Mouse (Mus musculus): ENCODE results near the gene Apobec3. TPM values are rescaled to one million over a fixed set of nuclear protein-coding genes. Genes with fewer than 3 reads are reported as not detected.
A peak's percentile ranks its signal among the peaks of the same experiment; 100 is the strongest.

Apobec3 gene
- polyA plus RNA-seq, 1 experiment, result 10.8 TPM

DNA sequence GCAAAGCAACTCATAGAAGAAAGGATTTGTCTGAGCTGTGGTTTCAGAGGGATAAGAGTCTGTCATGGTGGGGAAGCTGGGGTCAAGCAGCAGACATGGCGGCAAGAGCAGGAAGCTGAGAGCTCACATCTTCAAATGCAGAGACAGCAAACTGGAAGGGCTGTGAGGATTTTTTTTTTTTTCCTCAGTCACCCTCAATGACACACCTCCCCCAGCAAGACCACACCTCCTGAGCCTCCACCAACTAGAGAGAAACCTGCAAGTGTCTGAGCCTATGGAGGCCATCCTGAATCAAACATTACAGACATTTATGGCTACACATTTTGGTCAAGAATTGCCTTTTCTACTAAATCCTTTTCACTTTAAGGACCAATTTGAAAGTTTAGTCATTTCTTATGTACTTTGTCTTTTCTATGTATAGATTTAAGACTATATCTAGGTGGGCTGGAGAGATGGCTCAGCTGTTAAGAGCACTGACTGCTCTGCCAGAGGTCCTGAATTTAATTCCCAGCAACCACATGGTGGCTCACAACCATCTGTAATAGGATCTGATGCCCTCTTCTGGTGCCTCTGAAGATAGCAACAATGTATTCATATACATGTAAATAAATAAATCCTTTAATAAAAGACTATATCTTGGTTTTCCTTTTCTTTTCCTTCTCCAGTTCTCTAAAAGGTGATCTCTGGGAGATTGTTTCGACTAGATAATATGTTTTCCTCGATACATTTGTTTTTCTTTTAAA is 24.0 kb upstream of the Apobec3 start:
- TF ChIP-seq CTCF (IDR thresholded peaks at IDR 0.05; ENCODE audit: control insufficient read depth, insufficient read depth, insufficient replicate concordance, low read depth, low read length), result no peak
- TF ChIP-seq POLR2A (IDR thresholded peaks at IDR 0.05; ENCODE audit: control insufficient read depth, low read depth, low read length), result no peak
- no peaks in the 10 kb centered on the region for H3K27me3 ChIP-seq (ENCODE audit: control insufficient read depth, insufficient read depth, low read length)
- H3K4me1 ChIP-seq (ENCODE audit: control insufficient read depth, insufficient read depth, low read length), result no peaks in the 10 kb centered on the region
- no peaks in the 10 kb centered on the region for H3K36me3 ChIP-seq (ENCODE audit: control insufficient read depth, insufficient read depth, low read length)
- H3K27ac ChIP-seq (ENCODE audit: control insufficient read depth, insufficient read depth, low read depth, low read length), result no peak overlapping the region
- H3K4me3 ChIP-seq (ENCODE audit: control insufficient read depth, low read depth, low read length), result no peak overlapping the region

DNA sequence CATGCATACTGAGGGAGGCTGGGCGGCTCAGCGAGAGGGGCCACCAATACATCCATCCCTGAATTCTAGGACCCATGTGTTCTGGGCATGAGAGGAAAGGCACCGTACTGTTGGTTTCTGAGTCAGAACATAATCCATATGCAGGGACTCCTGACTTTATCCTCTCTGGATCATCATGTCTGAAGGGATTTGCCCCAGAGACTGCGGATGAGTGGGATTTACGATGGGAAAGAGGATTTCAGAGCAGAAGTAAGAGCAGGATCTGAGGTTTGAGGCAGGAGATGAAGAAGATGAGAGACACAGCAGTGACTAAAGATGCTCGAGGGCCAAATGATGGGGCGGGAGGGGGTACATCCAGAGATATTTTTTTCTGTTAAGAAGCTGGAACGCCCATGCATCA is 17.9 kb upstream of the Apobec3 start:
- Histone ChIP-seq H3K36me3 (ENCODE audit: control insufficient read depth, insufficient read depth, low read length) (no peaks in the 10 kb centered on the region), H3K4me3 (ENCODE audit: control insufficient read depth, low read depth, low read length) (no peak overlapping the region), H3K27ac (ENCODE audit: control insufficient read depth, insufficient read depth, low read depth, low read length) (no peak overlapping the region), H3K27me3 (ENCODE audit: control insufficient read depth, insufficient read depth, low read length) (no peaks in the 10 kb centered on the region), H3K4me1 (ENCODE audit: control insufficient read depth, insufficient read depth, low read length) (no peaks in the 10 kb centered on the region)
- TF ChIP-seq CTCF (IDR thresholded peaks at IDR 0.05; ENCODE audit: control insufficient read depth, insufficient read depth, insufficient replicate concordance, low read depth, low read length), result no peak
- no peak for TF ChIP-seq POLR2A (IDR thresholded peaks at IDR 0.05; ENCODE audit: control insufficient read depth, low read depth, low read length)

DNA sequence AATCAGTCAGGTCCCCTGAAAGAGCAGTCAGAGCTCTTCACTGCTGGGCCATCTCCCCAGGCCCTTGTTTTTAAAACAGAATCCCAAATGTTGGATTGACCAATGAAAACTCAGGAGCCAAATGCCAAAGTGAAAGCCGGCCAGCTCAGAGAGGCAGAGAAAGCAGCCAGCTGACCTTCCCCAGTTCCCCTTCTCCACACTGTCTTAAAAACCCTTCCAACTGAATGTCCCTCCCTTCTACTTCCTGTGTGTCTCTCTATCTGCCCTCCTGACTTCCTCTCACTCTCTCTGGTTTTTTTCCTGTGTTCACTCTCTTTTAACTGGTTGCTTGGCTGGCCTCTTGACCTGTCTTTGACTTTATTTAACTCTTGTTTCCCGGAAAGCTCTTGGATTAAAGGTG is 17.5 kb upstream of the Apobec3 start:
- TF ChIP-seq CTCF (IDR thresholded peaks at IDR 0.05; ENCODE audit: control insufficient read depth, insufficient read depth, insufficient replicate concordance, low read depth, low read length) (no peak), POLR2A (IDR thresholded peaks at IDR 0.05; ENCODE audit: control insufficient read depth, low read depth, low read length) (no peak)
- H3K27ac ChIP-seq (ENCODE audit: control insufficient read depth, insufficient read depth, low read depth, low read length), result no peak overlapping the region
- H3K4me3 ChIP-seq (ENCODE audit: control insufficient read depth, low read depth, low read length), result no peak overlapping the region
- no peaks in the 10 kb centered on the region for H3K27me3 ChIP-seq (ENCODE audit: control insufficient read depth, insufficient read depth, low read length)
- H3K4me1 ChIP-seq (ENCODE audit: control insufficient read depth, insufficient read depth, low read length), result peaks cover 2% of the 10 kb centered on the region
- no peaks in the 10 kb centered on the region for H3K36me3 ChIP-seq (ENCODE audit: control insufficient read depth, insufficient read depth, low read length)

DNA sequence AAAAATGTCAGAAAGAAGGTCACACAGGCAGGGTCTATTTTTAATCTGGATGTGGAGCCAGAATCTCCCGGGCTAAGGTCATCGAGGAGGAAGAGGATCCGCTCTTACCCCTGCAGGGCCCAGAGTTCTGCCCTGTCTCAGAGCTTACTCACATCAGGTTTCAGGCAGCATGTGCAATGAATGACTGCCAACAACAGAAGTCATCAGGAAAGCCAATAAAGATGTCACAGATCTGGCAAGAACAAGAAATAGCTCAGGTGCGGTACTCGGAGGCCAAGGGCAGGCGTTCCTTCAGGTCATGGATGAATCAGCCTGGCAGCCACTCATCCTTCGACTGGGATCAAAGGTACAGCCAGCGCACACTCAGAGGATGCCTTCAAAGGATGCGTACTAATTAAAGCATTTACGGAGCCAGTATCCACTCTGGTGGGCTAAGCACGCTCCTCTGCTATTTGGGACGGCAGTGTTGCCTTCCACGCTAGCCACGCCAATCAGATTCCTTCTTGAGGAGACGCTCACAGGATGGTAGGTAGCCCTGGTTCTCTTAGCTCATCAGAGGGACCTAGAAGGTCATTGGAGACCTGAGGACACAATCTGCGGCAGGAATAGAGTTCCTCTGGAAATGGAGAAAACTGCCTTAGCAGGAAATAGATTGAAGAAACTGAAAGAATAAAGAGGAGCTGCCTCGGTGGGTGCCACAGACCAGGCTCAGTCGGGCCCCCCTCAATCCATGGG is 16.0 kb upstream of the Apobec3 start:
- Histone ChIP-seq H3K27me3 (ENCODE audit: control insufficient read depth, insufficient read depth, low read length) (no peaks in the 10 kb centered on the region), H3K27ac (ENCODE audit: control insufficient read depth, insufficient read depth, low read depth, low read length) (no peak overlapping the region), H3K4me3 (ENCODE audit: control insufficient read depth, low read depth, low read length) (no peak overlapping the region), H3K36me3 (ENCODE audit: control insufficient read depth, insufficient read depth, low read length) (no peaks in the 10 kb centered on the region), H3K4me1 (ENCODE audit: control insufficient read depth, insufficient read depth, low read length) (peaks cover 6% of the 10 kb centered on the region)
- TF ChIP-seq POLR2A (IDR thresholded peaks at IDR 0.05; ENCODE audit: control insufficient read depth, low read depth, low read length) (no peak), CTCF (IDR thresholded peaks at IDR 0.05; ENCODE audit: control insufficient read depth, insufficient read depth, insufficient replicate concordance, low read depth, low read length) (no peak)

DNA sequence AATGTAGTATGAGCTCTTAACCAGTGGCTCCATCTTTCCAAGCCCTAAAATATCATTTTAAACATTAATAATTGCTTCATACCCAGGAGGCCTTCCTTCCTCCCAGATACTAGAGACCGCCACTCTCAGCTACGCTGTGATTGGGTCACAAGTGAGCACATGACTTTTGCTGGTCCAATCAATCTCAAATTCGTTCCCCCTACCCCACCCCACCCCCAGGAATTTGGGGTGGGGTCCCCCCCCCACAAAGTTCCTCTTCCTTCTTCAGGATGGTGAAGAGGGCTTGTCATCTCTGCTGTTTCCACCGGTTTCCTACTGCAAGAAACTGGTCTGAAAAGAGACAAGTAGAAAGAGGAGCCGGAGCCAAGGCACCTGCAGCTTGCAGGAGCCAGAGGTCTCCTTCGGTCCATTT is 12.7 kb upstream of the Apobec3 start:
- Histone ChIP-seq H3K4me3 (ENCODE audit: control insufficient read depth, low read depth, low read length) (no peak overlapping the region), H3K36me3 (ENCODE audit: control insufficient read depth, insufficient read depth, low read length) (no peaks in the 10 kb centered on the region), H3K27ac (ENCODE audit: control insufficient read depth, insufficient read depth, low read depth, low read length) (peak overlapping the region; percentile 83), H3K27me3 (ENCODE audit: control insufficient read depth, insufficient read depth, low read length) (no peaks in the 10 kb centered on the region), H3K4me1 (ENCODE audit: control insufficient read depth, insufficient read depth, low read length) (peaks cover 15% of the 10 kb centered on the region)
- no peak for TF ChIP-seq POLR2A (IDR thresholded peaks at IDR 0.05; ENCODE audit: control insufficient read depth, low read depth, low read length)
- TF ChIP-seq CTCF (IDR thresholded peaks at IDR 0.05; ENCODE audit: control insufficient read depth, insufficient read depth, insufficient replicate concordance, low read depth, low read length), result no peak

DNA sequence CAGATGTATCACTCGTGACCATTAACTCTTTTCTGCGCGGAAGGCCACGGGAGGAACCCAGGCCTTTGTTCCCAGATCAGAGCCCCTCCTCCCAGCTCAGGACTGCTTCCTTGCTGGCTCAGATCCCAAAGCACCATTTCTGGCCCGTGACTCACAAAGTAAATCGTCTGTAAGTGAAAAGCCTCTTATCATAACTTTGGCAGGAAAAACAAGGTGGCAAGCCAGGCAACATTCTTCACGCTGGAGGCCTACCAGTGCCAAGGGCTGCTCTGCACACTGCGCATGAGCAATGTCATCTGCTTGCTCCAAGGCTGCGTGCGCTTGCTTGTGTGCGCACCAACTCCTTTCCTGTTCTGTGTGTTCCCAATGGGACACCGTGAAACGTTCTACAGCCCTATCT is 12.1 kb upstream of the Apobec3 start:
- H3K4me1 ChIP-seq (ENCODE audit: control insufficient read depth, insufficient read depth, low read length), result peaks cover 15% of the 10 kb centered on the region
- H3K4me3 ChIP-seq (ENCODE audit: control insufficient read depth, low read depth, low read length), result no peak overlapping the region
- no peaks in the 10 kb centered on the region for H3K36me3 ChIP-seq (ENCODE audit: control insufficient read depth, insufficient read depth, low read length)
- peak overlapping the region; percentile 83 for H3K27ac ChIP-seq (ENCODE audit: control insufficient read depth, insufficient read depth, low read depth, low read length)
- H3K27me3 ChIP-seq (ENCODE audit: control insufficient read depth, insufficient read depth, low read length), result no peaks in the 10 kb centered on the region
- TF ChIP-seq CTCF (IDR thresholded peaks at IDR 0.05; ENCODE audit: control insufficient read depth, insufficient read depth, insufficient replicate concordance, low read depth, low read length), result no peak
- peak; percentile 50; the same call in 1 of the 2 replicates for TF ChIP-seq POLR2A (IDR thresholded peaks at IDR 0.05; ENCODE audit: control insufficient read depth, low read depth, low read length)

DNA sequence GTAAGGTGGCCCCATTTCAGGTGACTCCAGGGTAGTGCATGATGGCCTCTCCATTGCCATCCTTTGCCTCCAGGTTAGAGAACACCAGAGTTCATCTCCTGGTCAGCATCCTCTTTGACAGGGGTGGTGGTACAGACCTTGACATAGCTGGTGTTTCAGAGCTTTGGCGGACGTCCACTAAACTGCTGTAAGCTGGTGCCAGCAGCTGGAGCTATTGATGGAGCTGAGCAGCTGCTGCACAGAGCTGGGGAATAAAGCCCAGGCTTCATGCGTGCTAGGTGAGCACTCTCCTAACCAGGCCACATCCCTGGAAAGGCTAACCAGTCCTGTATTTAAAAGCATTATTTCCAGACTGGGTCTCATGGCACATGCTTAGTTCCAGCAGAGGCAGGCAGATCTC is 11.0 kb upstream of the Apobec3 start:
- TF ChIP-seq CTCF (IDR thresholded peaks at IDR 0.05; ENCODE audit: control insufficient read depth, insufficient read depth, insufficient replicate concordance, low read depth, low read length) (no peak), POLR2A (IDR thresholded peaks at IDR 0.05; ENCODE audit: control insufficient read depth, low read depth, low read length) (no peak)
- Histone ChIP-seq H3K4me1 (ENCODE audit: control insufficient read depth, insufficient read depth, low read length) (peaks cover 15% of the 10 kb centered on the region), H3K4me3 (ENCODE audit: control insufficient read depth, low read depth, low read length) (no peak overlapping the region), H3K27me3 (ENCODE audit: control insufficient read depth, insufficient read depth, low read length) (no peaks in the 10 kb centered on the region), H3K27ac (ENCODE audit: control insufficient read depth, insufficient read depth, low read depth, low read length) (no peak overlapping the region), H3K36me3 (ENCODE audit: control insufficient read depth, insufficient read depth, low read length) (no peaks in the 10 kb centered on the region)
